Mouse (Mus musculus) neural tube, embryonic 15.5 days (tissue): ENCODE results near the gene Gm498. TPM values are rescaled to one million over a fixed set of nuclear protein-coding genes. Genes with fewer than 3 reads are reported as not detected.

Source experiments
- ATAC-seq: fragments of 200-750 bp; cut with Nextera tagmentation; 2 replicates; pipeline ENCODE4 v1.8.0; 2017; ENCODE audit warnings: mild to moderate bottlenecking, moderate TSS enrichment, moderate library complexity; ENCODE audit not compliant: low FRiP score
- H3K27ac ChIP-seq: fragments of 300-500 bp; sonication (generic); replicated peaks from 2 replicates; pipeline ENCODE4 v1.5.1; 2015; ENCODE audit warnings: mild to moderate bottlenecking, inconsistent platforms
- H3K27me3 ChIP-seq: fragments of 300-500 bp; sonication (generic); replicated peaks from 2 replicates; pipeline ENCODE4 v1.6.1; 2015; ENCODE audit warnings: inconsistent platforms
- H3K36me3 ChIP-seq: fragments of 300-500 bp; sonication (generic); 2 replicates; pipeline ENCODE4 v1.6.1; 2015; ENCODE audit warnings: inconsistent platforms
- H3K4me1 ChIP-seq: fragments of 300-500 bp; sonication (generic); 2 replicates; pipeline ENCODE4 v1.6.1; 2015; ENCODE audit warnings: inconsistent platforms
- H3K4me2 ChIP-seq: fragments of 300-500 bp; sonication (generic); 2 replicates; pipeline ENCODE4 v1.6.1; 2015; ENCODE audit warnings: inconsistent platforms, mild to moderate bottlenecking, moderate library complexity
- H3K4me3 ChIP-seq: fragments of 300-500 bp; sonication (generic); replicated peaks from 2 replicates; pipeline ENCODE4 v1.5.1; 2015; ENCODE audit warnings: mild to moderate bottlenecking, inconsistent platforms
- H3K9ac ChIP-seq: fragments of 300-500 bp; sonication (generic); replicated peaks from 2 replicates; pipeline ENCODE4 v1.6.1; 2015; ENCODE audit warnings: mild to moderate bottlenecking, inconsistent platforms
- H3K9me3 ChIP-seq: fragments of 300-500 bp; sonication (generic); replicated peaks from 2 replicates; pipeline ENCODE4 v1.6.1; 2016; ENCODE audit warnings: inconsistent platforms
- whole genome bisulfite sequencing: fragments of 180-500 bp; shearing (Covaris S2); methylation state at CpG from one replicate; pipeline ENCODE4 v1.1.7; 2015; ENCODE audit warnings: mixed read lengths; 5-methylcytosine and 5-hydroxymethylcytosine counted together
- polyA plus RNA-seq: library from polyadenylated mRNA; unstranded; fragments of >200 nt; fragmentation: Nextera tagmentation; extraction: Ambion mirVana; gene quantifications from 2 replicates; pipeline ENCODE4 v1.2.1, GENCODE M21; 2015

Gene Gm498
- polyA plus RNA-seq, 1 experiment from 2014 or later = not detected

DNA sequence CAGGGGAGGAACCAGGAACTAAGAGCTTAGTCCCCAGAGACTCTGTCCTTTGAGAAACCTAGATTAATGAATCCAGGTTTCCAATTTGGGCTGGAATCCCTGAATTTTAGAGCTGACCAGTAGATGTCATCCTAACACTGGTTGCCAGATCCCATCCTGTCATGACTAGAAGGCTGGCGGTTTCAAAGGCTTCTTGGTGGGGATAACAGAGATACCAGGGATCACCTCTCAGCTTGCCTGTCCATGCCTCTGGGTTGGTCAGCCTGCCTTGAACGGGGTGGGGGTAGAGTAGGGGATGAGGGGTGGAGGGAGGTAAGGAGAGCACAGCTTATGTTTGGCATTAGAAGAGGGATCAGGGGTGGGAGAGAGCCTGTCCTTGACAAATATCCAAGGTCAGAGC lies 34.0 kb downstream of the Gm498 start:
- Histone ChIP-seq H3K4me1 (0 out of 2 replicates have a peak, but pooled peaks cover 5% of the 10 kb centered on the region), H3K36me3 (no peaks in the 10 kb centered on the region), H3K4me3 (no peak overlapping the region), H3K4me2 (no peak overlapping the region), H3K27me3 (no peaks in the 10 kb centered on the region), H3K9me3 (no peaks in the 10 kb centered on the region), H3K9ac (no peak overlapping the region), H3K27ac (no peak overlapping the region)
- no peak for ATAC-seq
- 19% methylated on average over 2 of the region's 2 CpGs for WGBS

DNA sequence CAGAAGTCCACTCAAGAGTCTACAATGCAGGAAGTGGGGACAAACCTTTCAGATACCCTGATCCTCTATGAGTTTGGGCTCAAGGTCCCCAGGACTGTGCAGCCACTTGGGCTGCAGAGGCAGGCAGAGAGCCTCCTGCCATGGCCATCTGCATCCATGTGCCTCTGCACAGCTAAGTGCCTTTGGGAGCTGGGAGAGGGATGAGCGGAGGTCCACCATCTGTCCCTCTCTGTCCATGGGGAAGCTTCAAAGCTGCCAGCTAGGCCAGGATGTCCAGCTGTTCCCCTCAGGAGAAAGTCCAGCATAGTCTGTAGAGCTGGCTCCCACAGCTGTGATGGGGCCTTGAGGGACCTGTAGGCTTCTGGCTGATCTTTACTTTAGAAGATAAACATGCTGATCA lies 38.5 kb downstream of the Gm498 start:
- no peaks in the 10 kb centered on the region for H3K36me3 ChIP-seq
- H3K9me3 ChIP-seq = no peaks in the 10 kb centered on the region
- H3K9ac ChIP-seq = no peak overlapping the region
- WGBS = 81% methylated on average over 1 of the region's 1 CpGs
- H3K27ac ChIP-seq = no peak overlapping the region
- no peak overlapping the region for H3K4me3 ChIP-seq
- no peak overlapping the region for H3K4me2 ChIP-seq
- peaks cover 8% of the 10 kb centered on the region; the same call in 1 of the 2 replicates for H3K4me1 ChIP-seq
- no peaks in the 10 kb centered on the region for H3K27me3 ChIP-seq
- ATAC-seq = no peak

DNA sequence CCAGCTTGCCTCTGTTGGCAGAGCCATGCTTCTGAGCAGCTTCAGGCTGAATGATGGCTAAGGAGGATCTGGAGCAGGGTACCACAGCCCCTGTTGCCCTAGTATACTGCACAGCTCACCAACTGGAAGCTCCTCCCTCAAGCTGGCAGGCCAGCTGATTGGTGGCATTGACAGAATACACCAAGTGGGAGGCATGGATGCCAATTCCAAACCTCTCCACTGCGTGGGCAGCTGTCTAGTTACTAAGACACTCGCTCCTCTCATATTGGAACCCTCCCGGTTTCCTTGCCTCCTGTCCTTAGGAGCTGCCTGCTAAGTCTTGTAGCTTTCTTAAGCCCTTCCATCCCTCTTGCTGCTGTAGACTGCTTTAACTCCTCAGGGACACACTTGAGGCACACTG lies 39.0 kb downstream of the Gm498 start:
- no peak overlapping the region for H3K27ac ChIP-seq
- H3K9me3 ChIP-seq = no peaks in the 10 kb centered on the region
- peaks cover 8% of the 10 kb centered on the region; the same call in 1 of the 2 replicates for H3K4me1 ChIP-seq
- no peak for ATAC-seq
- H3K36me3 ChIP-seq = no peaks in the 10 kb centered on the region
- WGBS = 83% methylated on average over 3 of the region's 3 CpGs
- no peak overlapping the region for H3K9ac ChIP-seq
- no peak overlapping the region for H3K4me2 ChIP-seq
- H3K27me3 ChIP-seq = no peaks in the 10 kb centered on the region
- H3K4me3 ChIP-seq = no peak overlapping the region

DNA sequence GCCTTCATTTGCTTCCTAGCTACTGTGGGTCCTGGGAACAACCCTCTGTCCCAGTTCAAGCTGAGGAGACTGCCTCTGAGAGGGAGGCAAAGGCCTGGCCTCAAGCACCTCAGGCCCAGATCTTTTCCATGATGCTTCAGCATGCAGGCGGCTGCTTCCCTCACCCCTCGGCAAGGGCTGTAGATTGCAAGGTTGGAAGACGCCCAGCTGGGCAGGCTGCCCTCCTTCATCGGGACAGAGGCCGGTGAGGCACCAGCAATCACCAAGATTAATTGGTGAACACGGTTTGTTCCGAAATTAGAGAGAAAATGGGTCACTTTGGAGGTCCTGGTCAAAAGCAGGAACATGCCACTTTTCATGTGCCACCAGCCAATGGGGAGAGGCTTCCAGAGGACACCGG lies 47.0 kb downstream of the Gm498 start:
- Histone ChIP-seq H3K9ac (no peak overlapping the region), H3K4me2 (no peak overlapping the region), H3K4me1 (no peaks in the 10 kb centered on the region), H3K36me3 (no peaks in the 10 kb centered on the region), H3K27me3 (no peaks in the 10 kb centered on the region), H3K27ac (no peak overlapping the region), H3K9me3 (no peaks in the 10 kb centered on the region), H3K4me3 (no peak overlapping the region)
- WGBS = 86% methylated on average over 8 of the region's 8 CpGs
- no peak for ATAC-seq

DNA sequence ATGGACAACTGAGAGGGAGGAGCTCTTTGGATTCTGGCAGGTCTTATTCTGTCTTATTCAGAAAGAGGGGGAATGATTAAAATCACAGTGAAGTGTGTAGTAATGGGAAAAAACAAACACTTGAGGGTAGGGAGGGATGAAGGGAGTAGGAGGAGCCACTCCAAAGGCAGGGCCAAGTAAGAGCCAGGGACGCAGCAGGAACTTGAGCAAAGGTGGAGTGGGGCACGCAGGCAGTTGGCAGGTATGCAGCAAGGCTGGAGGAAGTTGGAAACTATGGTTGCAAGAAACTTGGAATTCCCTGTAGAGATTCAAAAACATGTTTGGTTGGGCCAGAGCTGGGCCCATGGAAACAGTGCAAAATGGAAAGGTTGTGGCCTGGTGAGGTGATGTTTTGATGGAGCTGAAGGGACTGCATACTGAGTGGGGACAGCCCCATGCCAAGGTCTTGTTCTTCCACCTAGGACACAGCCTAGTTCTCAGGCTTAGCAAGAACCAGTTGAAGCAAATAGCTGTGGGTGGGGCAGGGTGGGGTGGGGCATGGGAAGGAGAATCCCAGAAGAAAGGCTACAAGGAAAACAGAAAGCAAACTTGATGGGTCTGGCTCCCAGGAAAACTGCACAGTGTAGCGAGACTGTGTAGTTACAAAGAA lies 52.5 kb downstream of the Gm498 start:
- no peak overlapping the region for H3K4me2 ChIP-seq
- H3K27me3 ChIP-seq = no peaks in the 10 kb centered on the region
- no peaks in the 10 kb centered on the region for H3K4me1 ChIP-seq
- WGBS = 77% methylated on average over 3 of the region's 3 CpGs
- no peak for ATAC-seq
- no peak overlapping the region for H3K4me3 ChIP-seq
- H3K9me3 ChIP-seq = no peaks in the 10 kb centered on the region
- no peak overlapping the region for H3K27ac ChIP-seq
- no peaks in the 10 kb centered on the region for H3K36me3 ChIP-seq
- no peak overlapping the region for H3K9ac ChIP-seq

DNA sequence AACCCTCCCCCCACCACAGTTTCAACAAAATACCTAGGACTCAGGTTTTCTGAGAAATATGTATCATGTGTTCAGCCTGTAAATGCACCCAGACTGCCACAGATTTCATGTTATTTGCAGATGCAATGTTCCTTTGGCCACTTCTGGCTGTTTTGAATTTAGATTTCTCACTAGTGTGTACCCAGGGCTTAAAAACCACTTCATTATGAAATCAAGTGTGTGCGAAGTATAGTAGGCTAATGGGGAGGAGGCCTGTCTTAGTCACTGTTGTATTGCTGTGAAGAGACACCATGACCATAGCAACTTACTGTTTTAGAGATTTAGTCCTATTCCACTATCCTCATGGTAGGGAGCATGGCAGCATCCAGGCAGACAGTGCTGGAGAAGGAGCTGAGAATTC lies 63.3 kb downstream of the Gm498 start:
- Histone ChIP-seq H3K4me1 (no peaks in the 10 kb centered on the region), H3K36me3 (no peaks in the 10 kb centered on the region), H3K27me3 (no peaks in the 10 kb centered on the region), H3K9ac (no peak overlapping the region), H3K27ac (no peak overlapping the region), H3K9me3 (no peaks in the 10 kb centered on the region), H3K4me2 (no peak overlapping the region), H3K4me3 (no peak overlapping the region)
- ATAC-seq = no peak
- 98% methylated on average over 1 of the region's 1 CpGs for WGBS

DNA sequence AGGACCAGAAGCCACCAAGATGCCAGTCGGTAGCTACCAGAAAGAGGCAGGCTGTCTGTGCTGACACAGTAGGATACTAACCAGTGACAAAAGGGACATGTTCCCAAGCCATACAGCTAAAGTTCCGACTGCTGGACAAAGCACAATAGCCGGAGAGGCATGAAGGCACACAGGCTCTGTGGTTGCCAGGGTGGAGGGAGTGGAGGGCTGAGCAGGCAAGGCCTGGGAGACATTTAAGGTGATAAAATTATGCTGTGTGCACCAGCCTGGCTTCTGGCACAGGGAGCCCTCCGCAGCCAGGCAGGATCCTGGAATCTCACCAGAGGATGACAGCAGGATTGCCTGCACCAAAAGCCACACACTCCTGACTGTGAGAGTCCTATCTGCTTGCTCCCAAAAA lies 72.0 kb downstream of the Gm498 start:
- Histone ChIP-seq H3K4me3 (no peak overlapping the region), H3K27me3 (no peaks in the 10 kb centered on the region), H3K9me3 (no peaks in the 10 kb centered on the region), H3K36me3 (no peaks in the 10 kb centered on the region), H3K4me1 (peaks cover 12% of the 10 kb centered on the region), H3K4me2 (no peak overlapping the region; the same call in 1 of the 2 replicates), H3K9ac (no peak overlapping the region), H3K27ac (peak overlapping the region; percentile 46)
- peak; percentile 66 for ATAC-seq
- WGBS = 18% methylated on average over 4 of the region's 4 CpGs

DNA sequence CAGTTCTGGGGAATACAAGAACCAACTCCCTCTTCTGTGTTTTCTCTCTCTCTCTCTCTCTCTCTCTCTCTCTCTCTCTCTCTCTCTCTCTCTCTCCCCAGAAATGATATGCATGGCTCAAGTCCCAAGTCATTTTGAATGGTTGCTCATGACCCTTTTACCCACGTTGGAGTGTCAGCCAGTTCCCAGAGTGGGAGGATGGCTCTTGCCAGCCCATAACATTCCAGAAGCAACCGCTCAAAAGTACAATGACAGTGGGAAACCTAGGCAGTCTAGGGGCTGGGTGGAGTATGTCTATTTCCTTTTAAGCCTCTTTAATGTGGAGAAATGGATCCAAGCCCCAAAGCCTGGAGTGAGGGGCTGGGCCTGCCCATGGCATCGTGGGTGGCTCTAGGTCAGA lies 72.8 kb downstream of the Gm498 start:
- Histone ChIP-seq H3K4me2 (no peak overlapping the region), H3K27me3 (no peaks in the 10 kb centered on the region), H3K36me3 (no peaks in the 10 kb centered on the region), H3K9me3 (no peaks in the 10 kb centered on the region), H3K27ac (peak overlapping the region; percentile 61; the same call in 1 of the 2 replicates), H3K4me3 (no peak overlapping the region), H3K9ac (no peak overlapping the region), H3K4me1 (peaks cover 14% of the 10 kb centered on the region)
- 0 out of 2 replicates have a peak, but pooled peaks have one; percentile 42 for ATAC-seq
- 63% methylated on average over 3 of the region's 3 CpGs for WGBS

- H3K36me3 ChIP-seq = no peaks in the 10 kb centered on the region
- no peaks in the 10 kb centered on the region for H3K27me3 ChIP-seq
- no peak overlapping the region for H3K4me2 ChIP-seq
- ATAC-seq = 0 out of 2 replicates have a peak, but pooled peaks have one; percentile 40
- no peak overlapping the region for H3K9ac ChIP-seq
- no peaks in the 10 kb centered on the region for H3K9me3 ChIP-seq
- H3K4me3 ChIP-seq = no peak overlapping the region
- no peak overlapping the region for H3K27ac ChIP-seq
- WGBS = 64% methylated on average over 14 of the region's 14 CpGs
- peaks cover 21% of the 10 kb centered on the region for H3K4me1 ChIP-seq
Measured at GRCm38 (mm10) chr7:143942941-143943691, 76.5 kb downstream of the Gm498 start.

GRCm38 (mm10) chr7:143944421-143944980 lies 77.9 kb downstream of the Gm498 start:
- Histone ChIP-seq H3K9me3 (no peaks in the 10 kb centered on the region), H3K4me3 (no peak overlapping the region), H3K4me1 (peaks cover 17% of the 10 kb centered on the region), H3K27ac (no peak overlapping the region), H3K27me3 (no peaks in the 10 kb centered on the region), H3K36me3 (no peaks in the 10 kb centered on the region), H3K9ac (no peak overlapping the region), H3K4me2 (no peak overlapping the region)
- no peak for ATAC-seq
- 32% methylated on average over 6 of the region's 6 CpGs for WGBS
